Mouse (Mus musculus) right cerebral cortex, adult 18-20 months (tissue): ENCODE measurements around the gene P4ha2.
A peak's percentile ranks its signal among the peaks of the same experiment; 100 is the strongest.
"Not testable (repeated sequence)": the region's sequence is repeated elsewhere in the genome, so short reads cannot be mapped to it uniquely, and the experiment has no call there.

Source experiments
- DNase-seq: peaks from one replicate; pipeline ENCODE4 v3.0.0; 2022; ENCODE audit warnings: mixed read lengths

The P4ha2 gene

GRCm38 (mm10) chr11:54108131-54108530 lies 8.2 kb downstream of the P4ha2 start:
- DNase-seq = no peak

- no peak for DNase-seq
Measured at GRCm38 (mm10) chr11:54108894-54109293, 9.0 kb downstream of the P4ha2 start.

- DNase-seq = no peak
Measured at GRCm38 (mm10) chr11:54111291-54111690, 11.4 kb downstream of the P4ha2 start.

- DNase-seq = peak; percentile 52
Measured at GRCm38 (mm10) chr11:54111976-54112741, 12.3 kb downstream of the P4ha2 start.

GRCm38 (mm10) chr11:54112920-54113319 lies 13.0 kb downstream of the P4ha2 start:
- DNase-seq = peak; percentile 95

- DNase-seq = no peak
Measured at GRCm38 (mm10) chr11:54113352-54113751, 13.5 kb downstream of the P4ha2 start.

- no peak for DNase-seq
Measured at GRCm38 (mm10) chr11:54114746-54115145, 14.9 kb downstream of the P4ha2 start.

- DNase-seq = no peak
Measured at GRCm38 (mm10) chr11:54115301-54115700, 15.4 kb downstream of the P4ha2 start.

- DNase-seq = no peak
Measured at GRCm38 (mm10) chr11:54115911-54116310, 16.0 kb downstream of the P4ha2 start.

- DNase-seq = no peak
Measured at GRCm38 (mm10) chr11:54116406-54116805, 16.5 kb downstream of the P4ha2 start.

- DNase-seq = no peak
Measured at GRCm38 (mm10) chr11:54117096-54117495, 17.2 kb downstream of the P4ha2 start.

GRCm38 (mm10) chr11:54119126-54119525 lies 19.2 kb downstream of the P4ha2 start:
- no peak for DNase-seq

- no peak for DNase-seq
Measured at GRCm38 (mm10) chr11:54119740-54120360, 20.0 kb downstream of the P4ha2 start.

GRCm38 (mm10) chr11:54122416-54123264 lies 22.7 kb downstream of the P4ha2 start:
- peak; percentile 59 for DNase-seq

- DNase-seq = no peak
Measured at GRCm38 (mm10) chr11:54125982-54126648, 26.2 kb downstream of the P4ha2 start.

- no peak for DNase-seq
Measured at GRCm38 (mm10) chr11:54126654-54127374, 26.9 kb downstream of the P4ha2 start.

GRCm38 (mm10) chr11:54127397-54127796 lies 27.5 kb downstream of the P4ha2 start:
- no peak for DNase-seq

GRCm38 (mm10) chr11:54129955-54130354 lies 30.1 kb downstream of the P4ha2 start:
- DNase-seq = no peak

- no peak for DNase-seq
Measured at GRCm38 (mm10) chr11:54130721-54131120, 30.8 kb downstream of the P4ha2 start.

- no peak for DNase-seq
Measured at GRCm38 (mm10) chr11:54132290-54132689, 32.4 kb downstream of the P4ha2 start.

GRCm38 (mm10) chr11:54134905-54135304 lies 35.0 kb downstream of the P4ha2 start:
- no peak for DNase-seq

- DNase-seq = not testable (repeated sequence)
Measured at GRCm38 (mm10) chr11:54140159-54140558, 40.3 kb downstream of the P4ha2 start.
